Mouse (Mus musculus): Measurements from ENCODE around the gene Nr2f2. TPM values are rescaled to one million over a fixed set of nuclear protein-coding genes. Genes with fewer than 3 reads are reported as not detected.

Gene Nr2f2
- total RNA-seq, 2 experiments from 2014 or later, result 68.7 to 96.1 TPM

DNA sequence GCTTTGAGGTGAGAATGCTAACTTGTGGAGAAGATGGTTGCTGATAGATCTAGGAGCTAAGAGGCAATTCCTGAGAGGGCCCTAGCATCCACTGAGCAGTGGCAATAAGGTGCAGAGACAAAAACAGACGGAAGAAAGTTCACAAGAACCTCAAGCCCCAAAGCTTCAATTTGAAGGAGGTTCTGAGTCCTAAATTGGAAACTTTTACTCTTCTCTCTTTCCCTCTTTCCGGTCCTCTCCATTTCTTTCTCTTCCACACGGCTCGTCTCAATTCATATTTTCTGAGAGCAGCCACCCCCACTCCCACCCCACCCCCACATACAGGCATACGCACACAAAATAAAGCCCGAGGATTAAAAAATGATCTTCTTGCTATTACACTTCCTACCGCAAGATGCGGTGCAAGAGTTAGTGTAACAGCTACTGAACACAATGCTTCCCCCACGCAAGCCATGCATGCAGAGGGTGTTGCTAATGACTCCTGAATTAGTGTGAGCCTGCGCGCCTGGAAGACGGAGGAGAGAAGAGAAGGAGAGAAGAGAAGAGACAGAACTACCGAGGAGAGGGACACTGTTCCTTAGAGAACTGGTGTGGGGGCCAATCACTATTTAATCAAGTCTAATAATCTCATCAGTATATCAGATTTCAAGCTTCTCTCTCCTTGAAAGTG is 29.8 kb downstream of the Nr2f2 start:
- intact Hi-C loops (cut with DNase I), result loop anchor here (5.0 to 10.0 kb wide), 2 partner anchors 1359 to 1762 kb away; no protein-coding TSS in a partner anchor
- DNase-seq, result no peak

DNA sequence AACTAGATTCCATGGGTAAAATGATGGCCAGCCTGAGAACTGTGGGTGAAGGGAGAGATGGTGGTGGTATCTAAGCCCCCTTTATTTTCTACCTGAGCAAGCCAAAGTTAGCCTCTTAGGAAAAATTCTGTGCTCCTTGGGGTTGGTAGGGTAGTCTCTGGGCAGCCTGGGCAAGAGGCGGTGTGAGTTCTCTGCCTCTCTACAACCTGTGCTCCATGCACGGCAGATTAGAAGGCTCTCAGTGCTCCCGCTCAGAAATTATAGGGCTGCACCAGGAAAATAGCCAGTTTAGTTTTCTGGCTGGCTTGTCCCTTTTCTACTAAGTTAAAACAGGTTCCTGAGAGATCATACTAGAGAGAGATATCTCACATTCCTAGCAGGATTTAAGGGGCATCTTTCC is 30.4 kb downstream of the Nr2f2 start:
- DNase-seq, result no peak
- intact Hi-C loops (cut with DNase I), result loop anchor here (5.0 to 10.0 kb wide), 2 partner anchors 1359 to 1761 kb away; no protein-coding TSS in a partner anchor

DNA sequence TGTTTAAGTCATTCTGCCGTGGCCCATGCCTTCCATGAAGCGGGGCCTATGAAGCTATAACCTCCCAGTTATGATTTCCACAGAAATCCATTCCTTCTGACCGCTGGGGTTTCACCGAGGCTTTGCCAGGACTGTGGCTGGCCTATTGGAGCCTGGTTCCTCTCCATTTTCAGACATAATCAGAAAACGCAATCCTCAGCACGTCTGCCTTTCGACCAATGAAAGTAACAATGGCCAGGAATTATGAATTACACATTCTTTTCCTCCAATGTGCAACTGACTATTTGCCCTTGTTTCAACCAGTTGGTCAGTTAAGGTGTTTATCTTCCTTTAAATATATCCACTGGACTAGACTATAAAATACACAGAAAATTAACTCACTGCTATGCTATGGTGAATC is 31.1 kb downstream of the Nr2f2 start:
- intact Hi-C loops (cut with DNase I), result loop anchor here (2.0 to 10.0 kb wide), 3 partner anchors 843 to 1761 kb away; no protein-coding TSS in a partner anchor
- no peak for DNase-seq

DNA sequence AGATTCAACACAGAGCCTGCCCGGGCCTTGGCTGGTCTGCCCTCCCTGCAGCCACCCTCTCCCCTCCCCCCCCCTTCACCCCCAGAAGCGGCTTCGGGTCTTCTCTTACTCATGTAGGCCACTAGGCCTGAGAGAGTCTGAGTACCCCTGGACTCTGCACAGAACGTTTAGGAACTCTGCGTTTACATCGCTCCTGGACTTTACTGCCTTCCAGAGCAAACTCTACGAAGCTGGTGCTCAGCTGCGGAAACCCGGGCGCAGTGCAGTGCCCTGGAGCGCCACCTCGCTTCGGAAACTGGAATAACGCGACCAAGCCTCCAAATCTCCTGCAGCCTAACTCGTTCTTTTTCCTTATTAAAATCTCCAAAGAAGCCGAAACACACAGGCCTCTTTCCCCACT is 31.7 kb downstream of the Nr2f2 start:
- peak; percentile 77 for DNase-seq
- intact Hi-C loops (cut with DNase I), result loop anchor here (2.0 to 10.0 kb wide), 5 partner anchors 343 to 1760 kb away; no protein-coding TSS in a partner anchor

DNA sequence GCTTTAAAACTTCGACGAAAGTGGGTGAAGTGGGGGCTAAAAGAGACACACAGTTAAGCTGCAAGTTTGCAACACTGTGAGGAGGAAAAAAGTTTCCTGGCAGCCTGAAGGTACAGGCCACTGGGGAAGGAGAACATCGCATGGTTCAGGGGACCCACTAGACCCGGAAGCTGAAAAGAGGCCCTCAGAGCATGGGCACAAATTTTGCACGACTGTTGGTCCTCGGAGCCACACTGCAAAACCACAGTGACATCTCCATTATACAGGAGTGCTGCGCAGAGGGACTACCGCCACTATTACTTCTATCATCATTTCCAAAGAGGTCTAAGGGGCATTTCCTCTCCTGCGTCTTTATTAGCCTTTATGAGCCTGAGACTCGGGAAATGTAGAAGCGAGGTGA is 32.7 kb downstream of the Nr2f2 start:
- intact Hi-C loops (cut with DNase I), result loop anchor here (2.0 to 10.0 kb wide), 4 partner anchors 342 to 1759 kb away; no protein-coding TSS in a partner anchor
- no peak for DNase-seq

DNA sequence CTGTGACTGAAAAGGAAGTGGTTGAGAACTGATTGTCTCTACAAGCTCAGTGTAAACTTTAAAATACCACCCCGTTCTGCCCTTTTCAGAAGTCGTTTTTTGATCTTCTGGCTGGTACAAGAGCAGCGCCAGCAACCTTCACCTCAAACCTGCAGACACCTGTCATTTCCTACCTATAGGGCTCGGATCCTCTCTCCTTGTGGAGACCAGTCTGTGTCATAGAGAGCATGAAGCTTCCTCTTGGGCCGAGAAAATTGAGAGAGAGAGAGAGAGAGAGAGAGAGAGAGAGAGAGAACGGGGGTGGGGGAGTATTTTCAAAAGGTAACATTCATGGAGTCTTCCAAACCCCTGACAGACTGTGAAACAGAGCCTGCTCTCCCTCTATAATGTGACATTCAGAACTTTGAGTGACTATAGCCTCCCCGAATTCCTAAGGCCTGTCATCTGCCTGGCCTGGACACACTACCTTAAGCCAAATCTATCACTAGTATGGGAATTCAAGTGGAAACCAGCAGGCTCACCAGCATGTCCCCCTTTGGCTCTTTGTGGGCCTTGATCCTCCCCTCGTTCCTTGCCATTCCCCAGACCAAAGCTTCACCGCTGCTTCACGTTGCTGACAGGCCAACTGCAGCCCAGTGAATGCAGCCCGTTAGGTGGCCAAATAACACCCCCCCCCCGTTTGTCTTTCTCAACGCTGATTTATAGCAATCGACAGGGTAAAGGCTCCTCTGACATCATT is 33.4 kb downstream of the Nr2f2 start:
- intact Hi-C loops (cut with DNase I), result loop anchor here (5.0 to 10.0 kb wide), 3 partner anchors 341 to 1758 kb away; no protein-coding TSS in a partner anchor
- DNase-seq, result no peak

DNA sequence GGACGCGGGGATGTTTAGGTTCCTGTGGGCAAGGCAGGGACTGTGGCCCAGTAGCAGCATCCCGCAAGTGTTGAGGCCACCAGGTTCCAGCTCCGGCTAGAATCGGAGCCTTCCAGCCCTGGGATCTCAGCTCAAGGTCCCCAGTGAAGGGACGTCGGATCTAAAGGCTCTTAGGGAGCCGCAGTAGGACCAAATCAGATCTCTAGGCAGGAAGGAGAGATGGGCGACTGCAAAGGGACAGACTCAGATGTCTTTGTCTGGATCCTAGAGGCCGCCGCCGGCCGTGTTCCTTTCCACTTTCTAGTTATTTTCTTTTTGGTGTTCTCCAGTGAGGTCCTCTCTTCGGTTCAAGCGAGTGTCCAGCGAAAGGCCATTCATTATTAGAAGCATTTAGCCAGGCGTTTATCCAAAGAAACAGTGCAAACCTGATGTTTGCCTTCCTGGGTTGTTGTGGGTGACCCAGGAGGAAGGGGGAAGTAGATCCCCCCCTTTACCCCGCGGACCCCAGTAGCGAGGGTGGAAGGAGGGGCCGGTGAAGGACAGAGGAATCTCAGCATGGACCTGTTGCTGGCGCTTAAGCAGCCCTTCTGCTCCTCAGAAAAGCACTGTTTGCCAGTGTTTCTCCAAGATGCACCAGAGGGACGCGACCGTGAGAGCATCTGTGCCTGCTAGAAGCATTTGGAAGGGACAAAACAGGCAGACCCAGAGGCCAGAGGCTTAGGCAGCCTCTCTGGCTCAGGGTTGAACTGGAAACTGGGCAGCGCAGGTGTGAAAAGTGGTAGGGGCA is 34.3 kb downstream of the Nr2f2 start:
- intact Hi-C loops (cut with DNase I), result loop anchor here (5.0 to 10.0 kb wide), 3 partner anchors 340 to 1757 kb away; no protein-coding TSS in a partner anchor
- DNase-seq, result no peak

DNA sequence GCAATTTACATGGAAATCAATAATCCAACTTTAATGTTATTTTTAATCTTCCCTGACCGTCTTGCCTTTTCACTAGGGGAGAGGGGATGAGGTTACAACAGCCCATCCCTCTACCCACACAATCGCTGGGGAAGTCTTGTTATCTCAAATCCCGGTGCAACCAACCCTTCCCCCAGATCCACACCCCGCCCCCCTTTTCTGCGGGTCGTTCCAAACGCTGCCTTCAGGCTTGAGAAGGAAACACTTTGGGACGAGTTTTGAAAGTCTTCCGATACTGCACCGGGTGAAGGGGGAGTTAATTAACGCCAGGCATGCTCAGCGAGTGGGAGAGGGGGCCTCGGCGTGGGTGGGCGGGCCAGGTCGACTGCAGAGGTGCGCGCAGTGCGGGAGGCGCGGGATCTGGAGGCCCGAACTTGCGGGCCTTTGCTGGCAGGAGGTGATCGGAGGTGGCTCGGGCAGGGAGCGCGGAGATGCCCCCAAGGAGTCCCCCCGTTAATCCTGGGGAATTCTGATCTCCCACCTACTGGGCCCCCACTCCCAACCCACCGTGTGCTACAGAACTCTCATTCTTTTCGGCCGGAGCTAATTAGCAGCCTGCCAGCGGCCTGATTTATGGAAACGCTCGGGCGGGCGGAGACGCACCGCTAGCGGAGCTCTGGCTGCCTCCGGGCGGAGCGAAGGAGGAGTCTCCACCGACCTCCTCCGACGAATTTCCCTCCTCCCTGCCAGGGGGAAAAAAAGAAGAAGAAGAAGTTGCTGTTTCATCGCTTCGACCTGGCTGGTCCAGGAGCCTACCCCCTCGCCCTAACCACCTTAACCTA is 35.1 kb downstream of the Nr2f2 start:
- DNase-seq, result no peak
- intact Hi-C loops (cut with DNase I), result loop anchor here (5.0 to 10.0 kb wide), 3 partner anchors 339 to 1757 kb away; no protein-coding TSS in a partner anchor

DNA sequence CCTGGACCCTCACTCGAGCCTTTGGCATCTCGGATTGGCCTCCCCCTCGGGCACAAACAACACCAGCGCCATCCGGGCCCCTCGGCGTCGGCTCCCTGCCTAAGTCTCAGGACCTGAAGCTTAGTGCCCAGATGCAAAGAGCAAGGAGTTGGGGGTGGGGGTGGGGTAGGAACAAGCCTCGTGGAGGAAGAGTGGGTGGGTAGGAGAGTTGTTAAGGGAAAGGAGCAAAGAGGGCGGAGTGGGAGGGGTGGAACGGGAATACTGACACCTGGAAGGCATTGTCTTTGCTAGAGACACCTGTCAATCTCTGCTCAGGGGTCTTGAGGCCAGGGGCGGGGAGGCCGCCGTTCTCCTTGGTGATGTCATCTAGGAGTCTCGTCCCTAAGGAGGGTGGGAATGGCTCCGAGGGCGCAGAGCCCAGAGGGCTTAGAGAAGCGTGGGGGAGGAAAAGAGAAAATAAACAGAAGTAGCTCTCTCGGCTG is 35.7 kb downstream of the Nr2f2 start:
- DNase-seq, result no peak
- intact Hi-C loops (cut with DNase I), result loop anchor here (5.0 to 10.0 kb wide), 3 partner anchors 339 to 1756 kb away; no protein-coding TSS in a partner anchor

DNA sequence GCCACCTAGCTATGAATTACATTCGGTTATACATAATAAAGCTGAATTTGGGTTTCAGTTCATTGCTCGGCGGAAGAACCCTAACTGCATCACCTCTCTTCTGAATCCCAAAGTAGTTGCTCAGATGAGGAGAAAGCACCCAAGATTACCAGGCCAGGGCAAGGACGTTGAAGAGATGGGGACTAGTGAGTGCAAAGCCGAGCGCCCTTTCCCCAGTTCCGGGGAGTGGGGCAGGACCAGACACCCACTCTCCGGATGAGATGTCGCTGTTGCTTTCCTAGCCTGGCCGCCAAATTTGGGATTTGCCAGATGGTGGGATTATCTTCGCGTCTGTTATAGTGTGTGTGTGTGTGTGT is 36.4 kb downstream of the Nr2f2 start:
- intact Hi-C loops (cut with DNase I), result loop anchor here (5.0 to 10.0 kb wide), 3 partner anchors 338 to 1755 kb away; no protein-coding TSS in a partner anchor
- DNase-seq, result peak; percentile 44

DNA sequence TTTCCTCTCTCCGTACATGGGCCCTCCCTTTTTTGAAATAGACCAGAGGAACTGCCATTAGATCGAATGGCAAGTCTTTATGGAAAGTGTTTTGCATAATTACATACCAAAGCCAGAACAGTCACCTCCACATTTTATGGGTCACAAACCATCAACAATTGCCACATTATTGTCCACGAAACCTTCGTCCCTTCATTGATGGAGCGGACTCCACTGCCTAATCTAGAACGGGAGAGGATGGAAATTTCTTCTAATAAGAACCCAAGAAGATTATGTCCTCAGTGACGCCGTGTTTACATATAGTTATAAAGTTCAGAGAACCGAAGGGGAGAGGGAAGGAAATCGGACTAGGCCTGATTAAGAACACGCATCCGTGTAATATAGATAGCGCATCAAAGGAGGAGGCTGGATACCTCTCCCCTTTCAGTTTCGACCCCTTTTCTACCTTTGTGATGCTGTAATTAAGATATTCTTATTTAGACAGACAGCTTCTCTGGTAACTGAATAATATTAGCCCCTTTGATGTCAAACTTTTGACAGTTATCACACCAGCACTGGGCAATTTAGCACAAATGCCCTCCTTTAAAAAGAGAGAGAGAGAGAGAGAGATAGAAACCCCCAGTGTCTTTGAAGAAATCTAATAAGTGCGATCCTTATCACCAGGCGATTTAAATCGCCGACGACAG is 36.9 kb downstream of the Nr2f2 start:
- intact Hi-C loops (cut with DNase I), result loop anchor here (5.0 to 10.0 kb wide), 4 partner anchors 155 to 1755 kb away; no protein-coding TSS in a partner anchor
- no peak for DNase-seq

DNA sequence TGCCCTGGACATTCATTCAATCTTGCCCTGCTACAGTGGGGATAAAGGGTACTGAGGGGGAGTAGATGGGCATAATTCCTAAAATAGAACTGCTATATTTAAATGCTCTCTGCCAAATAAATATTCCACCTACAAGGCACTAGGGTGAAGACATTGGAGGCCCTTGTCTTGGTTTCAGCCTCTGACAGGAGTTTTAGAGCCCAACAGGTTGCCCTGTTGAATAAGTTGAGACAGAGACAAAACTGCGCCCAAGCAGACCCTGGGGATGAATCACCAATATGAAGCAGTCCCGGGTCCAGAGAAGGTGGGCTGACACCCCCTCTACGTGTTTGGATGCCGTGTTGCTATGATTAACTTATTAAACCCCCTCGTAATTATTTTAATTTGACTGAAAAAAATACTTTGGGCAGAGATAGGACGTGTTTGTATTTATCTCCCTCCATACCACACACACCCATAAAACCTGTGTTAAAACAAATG is 37.5 kb downstream of the Nr2f2 start:
- DNase-seq, result no peak
- intact Hi-C loops (cut with DNase I), result loop anchor here (10.0 kb wide), 1 partner anchor 154 kb away; no protein-coding TSS in a partner anchor

DNA sequence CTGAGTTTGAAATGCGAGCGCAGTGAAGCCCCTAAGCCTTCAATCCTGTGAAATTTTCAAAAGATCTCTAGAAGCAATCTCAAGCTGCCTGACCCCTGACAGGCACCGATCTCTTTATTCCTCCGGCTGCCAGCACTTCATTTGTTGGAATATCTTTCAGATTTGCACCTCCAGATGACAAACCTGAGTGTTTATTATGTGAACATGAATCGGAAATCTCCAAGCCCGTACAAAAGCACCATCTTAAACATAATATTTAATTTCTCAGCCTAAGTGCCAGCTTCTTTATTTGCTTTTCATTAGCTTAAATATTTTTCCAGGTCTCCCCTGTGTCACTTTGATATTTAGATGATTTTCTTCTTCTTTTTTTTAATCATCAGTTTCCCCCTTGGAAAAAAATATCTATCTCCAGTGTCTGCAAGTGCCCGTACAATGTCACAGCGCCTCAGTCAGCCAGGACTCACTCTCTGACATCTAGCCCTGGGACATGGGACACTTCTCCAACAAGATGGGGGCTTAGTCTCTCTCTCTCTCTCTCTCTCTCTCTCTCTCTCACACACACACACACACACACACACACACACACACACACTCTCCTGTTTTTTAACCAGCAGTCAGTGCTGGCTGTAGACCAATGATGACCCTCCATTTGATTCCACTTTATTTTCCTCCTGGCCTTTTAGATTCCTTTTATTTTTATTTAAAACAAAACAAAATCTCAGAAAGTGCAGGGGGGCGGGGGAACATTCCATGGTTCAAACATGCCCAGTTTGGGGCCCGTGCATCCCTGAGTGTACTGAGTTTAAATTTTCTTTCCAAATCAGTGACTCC is 38.1 kb downstream of the Nr2f2 start:
- intact Hi-C loops (cut with DNase I), result loop anchor here (10.0 kb wide), 1 partner anchor 154 kb away; no protein-coding TSS in a partner anchor
- DNase-seq, result no peak

DNA sequence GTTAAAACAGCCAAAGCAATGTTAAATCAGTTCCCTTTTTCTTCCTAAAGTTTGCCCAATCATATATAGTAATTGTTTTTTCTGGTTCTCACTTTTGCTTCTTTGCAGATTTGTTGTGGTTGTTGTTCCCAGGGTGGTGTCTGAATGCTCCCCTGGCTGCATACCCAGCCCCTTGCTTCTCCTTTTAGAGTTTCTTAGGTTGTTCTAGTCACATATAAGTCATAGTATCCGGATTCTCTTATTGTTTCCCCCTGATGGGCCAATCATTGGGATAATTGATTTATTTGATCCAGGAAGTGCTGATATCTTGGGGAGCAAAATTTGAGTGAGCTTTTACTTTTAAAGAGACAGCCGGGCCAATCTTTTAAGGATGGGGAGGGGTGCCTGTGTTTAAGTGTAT is 39.3 kb downstream of the Nr2f2 start:
- intact Hi-C loops (cut with DNase I), result loop anchor here (10.0 kb wide), 1 partner anchor 152 kb away; no protein-coding TSS in a partner anchor
- DNase-seq, result no peak

DNA sequence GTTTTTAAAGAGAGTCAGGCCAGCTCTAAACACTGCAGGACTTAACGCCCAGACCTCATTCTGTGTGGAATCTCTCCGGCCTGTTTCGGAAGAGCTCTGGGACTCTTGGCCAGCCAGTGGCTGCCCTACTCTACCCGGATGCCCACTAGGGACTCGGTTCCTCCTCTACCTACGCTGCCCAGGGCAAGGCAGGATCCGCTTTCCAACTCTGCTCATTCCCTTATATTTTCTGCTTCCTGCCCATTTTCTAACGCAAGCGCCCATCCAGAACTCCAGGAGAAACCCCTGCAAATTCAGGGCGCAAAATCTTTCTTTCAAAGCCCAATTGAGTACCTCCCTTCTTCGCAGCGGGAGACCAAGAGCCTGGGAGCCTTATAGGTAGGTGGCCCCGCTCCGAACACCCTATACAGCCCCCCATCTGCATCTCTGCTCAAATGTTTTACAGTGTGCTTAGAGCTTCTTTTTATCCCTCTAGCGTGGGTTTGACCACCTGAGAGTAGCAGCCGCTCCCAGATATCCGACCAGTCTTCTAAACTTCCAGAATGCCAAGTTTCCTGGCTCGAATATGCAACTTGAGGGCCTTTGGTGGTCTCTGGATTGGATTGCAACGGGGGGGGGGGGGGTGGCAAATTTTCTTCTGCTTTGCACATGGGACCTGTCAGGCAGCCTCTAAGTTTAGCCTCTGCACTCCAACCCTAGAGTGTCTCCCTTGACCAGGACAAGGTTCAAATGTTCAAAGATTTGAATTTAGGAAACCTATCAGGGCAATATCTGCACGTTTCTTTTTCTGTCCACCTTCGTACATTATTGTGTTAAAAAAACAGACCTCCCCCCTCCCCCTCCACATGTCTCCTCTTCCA is 40.1 kb downstream of the Nr2f2 start:
- intact Hi-C loops (cut with DNase I), result loop anchor here (10.0 kb wide), 1 partner anchor 152 kb away; no protein-coding TSS in a partner anchor

DNA sequence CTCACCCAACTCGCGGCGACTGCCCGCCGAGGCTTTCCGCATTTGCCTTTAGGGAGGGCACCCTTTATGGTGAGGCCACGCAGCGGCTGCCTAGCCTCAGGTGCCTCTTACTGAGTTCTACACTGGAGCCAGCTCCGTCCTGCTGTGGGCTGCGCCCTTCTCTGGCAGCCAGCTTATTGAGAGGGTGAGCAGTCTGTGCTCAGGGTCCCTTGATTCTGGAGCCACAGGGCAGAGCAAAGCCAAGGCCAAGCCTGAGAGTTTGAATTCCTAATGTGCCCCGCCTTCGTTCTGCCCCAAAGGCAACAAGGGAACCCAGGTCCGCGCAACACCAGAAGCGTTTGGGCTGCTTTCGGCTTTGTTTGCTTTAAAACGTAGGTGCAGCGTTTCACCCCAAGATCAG is 41.2 kb downstream of the Nr2f2 start:
- intact Hi-C loops (cut with DNase I), result loop anchor here (10.0 kb wide), 1 partner anchor 151 kb away; no protein-coding TSS in a partner anchor

More for the DNA sequence above, 40.1 kb downstream of the Nr2f2 start:
- DNase-seq, result no peak

DNA sequence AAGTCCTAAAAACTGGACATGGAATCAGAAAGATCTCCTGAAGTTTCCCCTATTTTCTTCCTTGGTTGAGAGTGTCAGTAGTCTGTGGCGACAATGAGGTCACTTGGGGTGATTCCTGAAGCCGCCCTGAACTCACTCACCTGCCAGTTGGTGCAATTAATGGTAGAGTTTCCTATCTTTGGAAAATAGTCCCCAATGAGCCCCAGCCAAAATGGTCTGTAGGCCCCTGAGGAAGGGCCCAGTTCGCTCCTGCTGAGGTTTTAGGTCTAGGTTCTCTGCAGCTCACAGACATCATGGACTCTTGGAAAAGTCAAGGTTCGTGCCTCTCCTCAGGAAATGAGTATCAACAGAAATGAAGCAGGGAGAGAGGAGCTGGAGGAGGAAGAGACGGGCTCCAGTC is 42.0 kb downstream of the Nr2f2 start:
- no peak for DNase-seq
- intact Hi-C loops (cut with DNase I), result loop anchor here (10.0 kb wide), 1 partner anchor 150 kb away; no protein-coding TSS in a partner anchor

More for the DNA sequence above, 41.2 kb downstream of the Nr2f2 start:
- no peak for DNase-seq

Data from left cerebral cortex, postnatal 4 days (tissue).